Mouse (Mus musculus) cortical plate, adult 2 months (tissue): Measurements from ENCODE around the gene Chst8.

Experiments used
- CTCF ChIP-seq: fragments of 200-500 bp; IDR thresholded peaks from 2 replicates; pipeline ENCODE4 v1.5.1; 2011; ENCODE audit warnings: mild to moderate bottlenecking, control low read depth, low read length; ENCODE audit not compliant: insufficient read depth; ENCODE audit errors: extremely low read depth
- POLR2A ChIP-seq: fragments of 200-500 bp; IDR thresholded peaks from 2 replicates; pipeline ENCODE4 v1.6.1; 2011; ENCODE audit warnings: mild to moderate bottlenecking, low read length, control low read depth; ENCODE audit not compliant: insufficient read depth; ENCODE audit errors: extremely low read depth

DNA sequence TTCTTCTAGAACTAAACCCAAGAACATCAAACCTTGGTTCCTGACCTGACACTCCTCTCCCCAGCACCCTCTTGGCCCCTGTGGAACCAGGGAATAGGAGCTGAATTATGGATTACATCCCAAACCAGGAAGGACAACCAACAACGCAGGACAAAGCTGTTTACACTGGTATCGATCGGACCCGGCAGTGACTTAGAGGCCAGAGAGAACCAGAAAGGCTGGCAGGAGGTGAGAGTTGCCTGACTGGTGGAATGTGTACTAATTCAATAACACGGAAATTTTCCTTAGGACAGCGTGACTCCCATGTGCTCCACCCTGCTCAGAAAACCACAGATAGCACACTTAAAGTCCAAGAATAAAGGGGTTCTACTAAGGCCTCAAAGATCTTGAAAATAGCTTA is 35.4 kb upstream of the Chst8 start:
- TF ChIP-seq CTCF (no peak), POLR2A (no peak)
